Mouse (Mus musculus) brain, embryonic 14.5 days (tissue): ENCODE measurements at regions not wholly inside any gene's neighbourhood (a gene's known extent, or its start where the extent isn't known, plus 50 kb on each side); places are given as distances from the start of the nearest gene placed in this dataset.

ENCODE experiments used
- CTCF ChIP-seq: fragments of 200-500 bp; IDR thresholded peaks from 2 replicates; pipeline ENCODE4 v1.5.1; 2012; ENCODE audit warnings: inconsistent platforms, mild to moderate bottlenecking, moderate library complexity, borderline replicate concordance; ENCODE audit not compliant: insufficient read depth, insufficient read length; ENCODE audit errors: extremely low read depth
- POLR2A ChIP-seq: fragments of 200-500 bp; IDR thresholded peaks from 2 replicates; pipeline ENCODE4 v1.6.1; 2012; ENCODE audit warnings: mild to moderate bottlenecking, inconsistent platforms, borderline replicate concordance; ENCODE audit not compliant: poor library complexity, insufficient read depth, insufficient read length, severe bottlenecking; ENCODE audit errors: extremely low read depth

- no peak for TF ChIP-seq CTCF
- no peak for TF ChIP-seq POLR2A
Observed at GRCm38 (mm10) chr2:77358176-77358575, 77.8 kb upstream of the Sestd1 start.
